Mouse (Mus musculus): ENCODE results near the gene Pabpc4. TPM values are rescaled to one million over a fixed set of nuclear protein-coding genes. Genes with fewer than 3 reads are reported as not detected.

The Pabpc4 gene
- polyA plus RNA-seq, 1 experiment from 2014 or later = 60.4 TPM

- H3K27ac ChIP-seq (replicated peaks; ENCODE audit: low read depth, low read length) = peak overlapping the region; percentile 56
- DNase-seq (ENCODE audit: low spot score) = peak; percentile 80
Observed at GRCm38 (mm10) chr4:123239361-123240203, 22.6 kb upstream of the Pabpc4 start.

GRCm38 (mm10) chr4:123246221-123246620 is 15.9 kb upstream of the Pabpc4 start:
- 79% methylated on average over 7 of the region's 7 CpGs for WGBS

More at GRCm38 (mm10) chr4:123239361-123240203, 22.6 kb upstream of the Pabpc4 start:
- H3K4me3 ChIP-seq (ENCODE audit: low read depth, low read length) = peak overlapping the region; percentile 32
- H3K9ac ChIP-seq (ENCODE audit: low read depth, low read length) = peak overlapping the region; percentile 54
- peaks cover 24% of the 10 kb centered on the region for H3K27me3 ChIP-seq (replicated peaks; ENCODE audit: control insufficient read depth, insufficient read depth, low read length)
- H3K9me3 ChIP-seq (ENCODE audit: control insufficient read depth, low read length) = no peaks in the 10 kb centered on the region
- WGBS = 14% methylated on average over 10 of the region's 58 CpGs
- no peaks in the 10 kb centered on the region for H3K36me3 ChIP-seq (ENCODE audit: control insufficient read depth, insufficient read depth, low read length)
- peaks cover 23% of the 10 kb centered on the region for H3K4me1 ChIP-seq (ENCODE audit: control insufficient read depth, insufficient read depth, low read length)
- peak; percentile 84 for ATAC-seq (ENCODE audit: low read depth)
- H3K4me2 ChIP-seq (ENCODE audit: low read depth, low read length) = peak overlapping the region; percentile 69

DNA sequence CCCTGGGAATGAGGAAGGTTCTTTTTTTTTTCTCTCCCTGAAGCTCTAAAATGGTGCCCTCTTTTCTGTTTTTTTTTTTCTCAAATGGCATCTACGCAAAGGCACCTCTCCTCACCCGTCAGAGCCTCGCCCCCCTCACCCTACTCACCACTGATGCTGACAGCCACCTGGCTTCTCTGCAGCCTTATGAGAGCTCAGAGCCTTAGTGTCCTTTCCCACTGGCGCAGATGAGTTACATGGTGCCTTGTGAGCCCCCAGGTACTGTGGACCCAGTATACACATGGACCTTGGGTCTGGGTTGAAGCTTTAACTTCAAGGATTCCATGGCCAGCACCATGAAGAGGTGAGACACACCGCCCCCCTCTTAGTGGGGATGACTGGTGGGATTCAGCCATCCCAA is 15.5 kb upstream of the Pabpc4 start:
- DNase-seq (ENCODE audit: low spot score) = no peak
- WGBS = 89% methylated on average over 5 of the region's 5 CpGs
- no peaks in the 10 kb centered on the region for H3K9me3 ChIP-seq (ENCODE audit: control insufficient read depth, low read length)
- H3K4me3 ChIP-seq (ENCODE audit: low read depth, low read length) = no peak overlapping the region
- no peak overlapping the region for H3K9ac ChIP-seq (ENCODE audit: low read depth, low read length)
- H3K27me3 ChIP-seq (replicated peaks; ENCODE audit: control insufficient read depth, insufficient read depth, low read length) = no peaks in the 10 kb centered on the region
- H3K4me1 ChIP-seq (ENCODE audit: control insufficient read depth, insufficient read depth, low read length) = peaks cover 6% of the 10 kb centered on the region
- no peak overlapping the region for H3K4me2 ChIP-seq (ENCODE audit: low read depth, low read length)
- no peaks in the 10 kb centered on the region for H3K36me3 ChIP-seq (ENCODE audit: control insufficient read depth, insufficient read depth, low read length)
- no peak overlapping the region for H3K27ac ChIP-seq (replicated peaks; ENCODE audit: low read depth, low read length)
- ATAC-seq (ENCODE audit: low read depth) = no peak

More at GRCm38 (mm10) chr4:123246221-123246620, 15.9 kb upstream of the Pabpc4 start:
- Histone ChIP-seq H3K27me3 (replicated peaks; ENCODE audit: control insufficient read depth, insufficient read depth, low read length) (no peaks in the 10 kb centered on the region), H3K4me3 (ENCODE audit: low read depth, low read length) (no peak overlapping the region), H3K9me3 (ENCODE audit: control insufficient read depth, low read length) (no peaks in the 10 kb centered on the region), H3K4me2 (ENCODE audit: low read depth, low read length) (no peak overlapping the region), H3K27ac (replicated peaks; ENCODE audit: low read depth, low read length) (no peak overlapping the region), H3K4me1 (ENCODE audit: control insufficient read depth, insufficient read depth, low read length) (peaks cover 6% of the 10 kb centered on the region), H3K9ac (ENCODE audit: low read depth, low read length) (no peak overlapping the region), H3K36me3 (ENCODE audit: control insufficient read depth, insufficient read depth, low read length) (no peaks in the 10 kb centered on the region)
- ATAC-seq (ENCODE audit: low read depth) (no peak), DNase-seq (ENCODE audit: low spot score) (no peak)

DNA sequence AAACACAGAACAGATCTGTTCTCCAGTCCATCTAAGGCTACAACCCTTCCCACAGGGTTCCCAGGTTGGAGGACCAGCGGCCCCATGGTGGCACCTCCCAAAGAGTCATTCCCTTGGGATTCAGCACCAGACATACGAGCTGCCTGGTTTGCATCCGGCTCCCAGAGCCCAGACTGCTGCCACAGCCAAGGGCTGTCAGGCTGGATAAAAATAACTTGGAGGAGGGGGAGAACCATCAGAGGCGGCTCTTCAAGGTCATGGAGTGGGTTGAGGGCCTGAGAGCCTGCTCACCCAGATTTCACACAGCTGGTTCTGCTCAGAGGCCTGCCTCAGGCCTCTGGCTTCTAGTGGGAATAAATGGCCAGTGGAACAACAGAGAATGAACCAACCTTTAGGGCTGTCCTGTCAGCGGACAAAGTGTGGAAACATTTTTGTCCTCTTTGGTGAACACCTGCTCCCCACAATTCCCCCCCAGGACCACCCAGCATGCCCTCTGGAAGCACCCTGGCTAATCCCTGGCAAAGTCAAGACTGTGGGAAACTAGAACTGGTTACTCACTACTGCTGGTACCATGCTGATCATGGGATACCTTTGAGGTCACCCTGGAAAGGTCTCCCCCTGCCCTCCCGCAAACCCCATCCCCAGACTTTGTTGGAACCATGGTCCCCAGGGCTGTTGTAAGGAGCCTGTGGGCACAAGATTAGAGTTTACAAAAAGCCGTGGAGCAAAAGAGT is 14.8 kb upstream of the Pabpc4 start:
- no peaks in the 10 kb centered on the region for H3K27me3 ChIP-seq (replicated peaks; ENCODE audit: control insufficient read depth, insufficient read depth, low read length)
- H3K9me3 ChIP-seq (ENCODE audit: control insufficient read depth, low read length) = no peaks in the 10 kb centered on the region
- H3K4me2 ChIP-seq (ENCODE audit: low read depth, low read length) = no peak overlapping the region
- H3K9ac ChIP-seq (ENCODE audit: low read depth, low read length) = no peak overlapping the region
- H3K36me3 ChIP-seq (ENCODE audit: control insufficient read depth, insufficient read depth, low read length) = no peaks in the 10 kb centered on the region
- H3K27ac ChIP-seq (replicated peaks; ENCODE audit: low read depth, low read length) = no peak overlapping the region
- ATAC-seq (ENCODE audit: low read depth) = peak; percentile 69
- peaks cover 6% of the 10 kb centered on the region for H3K4me1 ChIP-seq (ENCODE audit: control insufficient read depth, insufficient read depth, low read length)
- no peak overlapping the region for H3K4me3 ChIP-seq (ENCODE audit: low read depth, low read length)
- WGBS = 25% methylated on average over 7 of the region's 7 CpGs
- DNase-seq (ENCODE audit: low spot score) = peak; percentile 75

GRCm38 (mm10) chr4:123248971-123249567 is 13.1 kb upstream of the Pabpc4 start:
- Histone ChIP-seq H3K4me3 (ENCODE audit: low read depth, low read length) (no peak overlapping the region), H3K27me3 (replicated peaks; ENCODE audit: control insufficient read depth, insufficient read depth, low read length) (no peaks in the 10 kb centered on the region), H3K9me3 (ENCODE audit: control insufficient read depth, low read length) (no peaks in the 10 kb centered on the region), H3K4me1 (ENCODE audit: control insufficient read depth, insufficient read depth, low read length) (peaks cover 6% of the 10 kb centered on the region), H3K9ac (ENCODE audit: low read depth, low read length) (no peak overlapping the region), H3K36me3 (ENCODE audit: control insufficient read depth, insufficient read depth, low read length) (no peaks in the 10 kb centered on the region), H3K27ac (replicated peaks; ENCODE audit: low read depth, low read length) (no peak overlapping the region), H3K4me2 (ENCODE audit: low read depth, low read length) (no peak overlapping the region)
- DNase-seq (ENCODE audit: low spot score) (no peak), ATAC-seq (ENCODE audit: low read depth) (no peak)
- WGBS = 65% methylated on average over 7 of the region's 7 CpGs

DNA sequence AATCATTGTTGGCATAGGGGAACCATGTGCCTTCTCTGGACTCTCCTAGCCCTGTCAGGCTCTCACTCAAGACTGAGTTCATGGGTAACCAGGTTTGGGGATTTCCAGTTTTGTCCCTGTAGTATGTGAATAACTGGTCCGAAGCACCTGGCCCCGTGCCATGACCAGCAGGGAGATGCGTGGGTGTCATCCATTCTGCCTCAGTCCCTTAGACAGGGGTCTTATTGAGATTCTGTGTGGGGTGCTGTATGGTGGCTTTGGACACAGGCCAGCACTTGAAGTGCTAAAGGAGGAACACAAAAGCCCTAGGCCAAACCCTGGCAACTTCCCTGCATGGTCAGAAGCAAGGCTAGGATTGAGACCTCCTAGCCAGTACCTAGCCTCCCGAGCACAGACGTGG is 9.9 kb upstream of the Pabpc4 start:
- 83% methylated on average over 5 of the region's 5 CpGs for WGBS
- Histone ChIP-seq H3K4me3 (ENCODE audit: low read depth, low read length) (no peak overlapping the region), H3K27ac (replicated peaks; ENCODE audit: low read depth, low read length) (no peak overlapping the region), H3K4me2 (ENCODE audit: low read depth, low read length) (no peak overlapping the region), H3K9me3 (ENCODE audit: control insufficient read depth, low read length) (no peaks in the 10 kb centered on the region), H3K36me3 (ENCODE audit: control insufficient read depth, insufficient read depth, low read length) (no peaks in the 10 kb centered on the region), H3K27me3 (replicated peaks; ENCODE audit: control insufficient read depth, insufficient read depth, low read length) (no peaks in the 10 kb centered on the region), H3K9ac (ENCODE audit: low read depth, low read length) (no peak overlapping the region), H3K4me1 (ENCODE audit: control insufficient read depth, insufficient read depth, low read length) (no peaks in the 10 kb centered on the region; the same call in 1 of the 2 replicates)
- ATAC-seq (ENCODE audit: low read depth) = no peak
- DNase-seq (ENCODE audit: low spot score) = no peak

DNA sequence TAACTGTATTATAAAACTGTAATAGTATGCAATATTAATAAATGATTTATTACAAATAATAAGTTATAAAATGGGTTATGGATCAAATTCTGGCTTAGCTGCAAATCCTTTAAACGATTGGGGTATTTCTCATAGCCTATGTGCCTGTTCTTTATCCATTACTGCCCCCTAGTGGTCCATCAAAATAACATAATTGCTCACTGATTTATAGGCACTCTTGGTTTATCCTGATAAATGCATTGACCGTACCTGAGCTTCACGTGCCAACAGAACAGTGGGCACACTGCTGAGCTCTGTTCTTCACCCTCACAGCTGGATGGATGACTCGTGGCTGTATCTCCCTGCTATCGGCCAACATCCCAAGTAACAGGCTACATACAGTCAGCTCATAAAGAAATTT is 7.5 kb upstream of the Pabpc4 start:
- 18% methylated on average over 5 of the region's 5 CpGs for WGBS
- H3K9ac ChIP-seq (ENCODE audit: low read depth, low read length) = no peak overlapping the region
- H3K9me3 ChIP-seq (ENCODE audit: control insufficient read depth, low read length) = no peaks in the 10 kb centered on the region
- H3K36me3 ChIP-seq (ENCODE audit: control insufficient read depth, insufficient read depth, low read length) = no peaks in the 10 kb centered on the region
- ATAC-seq (ENCODE audit: low read depth) (no peak), DNase-seq (ENCODE audit: low spot score) (peak; percentile 77)
- H3K4me3 ChIP-seq (ENCODE audit: low read depth, low read length) = no peak overlapping the region
- H3K4me1 ChIP-seq (ENCODE audit: control insufficient read depth, insufficient read depth, low read length) = no peaks in the 10 kb centered on the region
- H3K27ac ChIP-seq (replicated peaks; ENCODE audit: low read depth, low read length) = no peak overlapping the region
- H3K4me2 ChIP-seq (ENCODE audit: low read depth, low read length) = no peak overlapping the region
- no peaks in the 10 kb centered on the region for H3K27me3 ChIP-seq (replicated peaks; ENCODE audit: control insufficient read depth, insufficient read depth, low read length)

GRCm38 (mm10) chr4:123260071-123260746 is 1.9 kb upstream of the Pabpc4 start:
- Histone ChIP-seq H3K9ac (ENCODE audit: low read depth, low read length) (no peak overlapping the region), H3K36me3 (ENCODE audit: control insufficient read depth, insufficient read depth, low read length) (no peaks in the 10 kb centered on the region), H3K27me3 (replicated peaks; ENCODE audit: control insufficient read depth, insufficient read depth, low read length) (no peaks in the 10 kb centered on the region), H3K4me3 (ENCODE audit: low read depth, low read length) (no peak overlapping the region), H3K9me3 (ENCODE audit: control insufficient read depth, low read length) (no peaks in the 10 kb centered on the region), H3K4me1 (ENCODE audit: control insufficient read depth, insufficient read depth, low read length) (no peaks in the 10 kb centered on the region), H3K27ac (replicated peaks; ENCODE audit: low read depth, low read length) (no peak overlapping the region), H3K4me2 (ENCODE audit: low read depth, low read length) (no peak overlapping the region)
- ATAC-seq (ENCODE audit: low read depth) = peak; percentile 63; the same call in 1 of the 2 replicates
- DNase-seq (ENCODE audit: low spot score) = peak; percentile 66
- WGBS = 37% methylated on average over 8 of the region's 8 CpGs
